Mouse (Mus musculus) MEL (cell line): ENCODE results near the gene Ssh3. TPM values are rescaled to one million over a fixed set of nuclear protein-coding genes. Genes with fewer than 3 reads are reported as not detected.

Experiments used
- DNase-seq: peaks from one replicate; pipeline ENCODE4 v3.0.0; 2011; ENCODE audit warnings: low read depth, low spot score
- H3K27ac ChIP-seq: 2 replicates; pipeline ENCODE4 v1.5.1; 2012; ENCODE audit warnings: low read depth, mild to moderate bottlenecking, control low read depth, low read length, moderate library complexity; ENCODE audit not compliant: control insufficient read depth
- H3K27me3 ChIP-seq, 2 experiments: fragments of 150-350 bp in 1 of 2; sonication (generic) in 1 of 2; 2 replicates each; pipeline ENCODE4 v1.6.1; 2012; ENCODE audit warnings: low read length in 2 of 2, mild to moderate bottlenecking in 2 of 2, improper control_type of control experiment in 1 of 2, moderate library complexity in 1 of 2; ENCODE audit not compliant: insufficient read depth in 2 of 2, control insufficient read depth in 1 of 2
- H3K36me3 ChIP-seq, 2 experiments: 2 replicates each; pipeline ENCODE4 v1.6.1; 2012 to 2014; ENCODE audit warnings: low read length in 2 of 2, improper control_type of control experiment in 1 of 2, inconsistent platforms in 1 of 2, mild to moderate bottlenecking in 1 of 2; ENCODE audit not compliant: insufficient read depth in 2 of 2, control insufficient read depth in 1 of 2
- H3K4me1 ChIP-seq, 2 experiments: fragments of 150-350 bp in 1 of 2; sonication (generic) in 1 of 2; 2 replicates each; pipeline ENCODE4 v1.6.1; 2012; ENCODE audit warnings: low read length in 2 of 2, improper control_type of control experiment in 1 of 2, mild to moderate bottlenecking in 1 of 2; ENCODE audit not compliant: insufficient read depth in 2 of 2, control insufficient read depth in 1 of 2
- H3K4me3 ChIP-seq, 2 experiments: fragments of 150-350 bp in 1 of 2; sonication (generic) in 1 of 2; 2 replicates each; pipeline ENCODE4 v1.5.1; 2012; ENCODE audit warnings: low read depth in 2 of 2, low read length in 2 of 2, mild to moderate bottlenecking in 2 of 2, moderate library complexity in 2 of 2, control low read depth in 1 of 2, improper control_type of control experiment in 1 of 2; ENCODE audit not compliant: control insufficient read depth in 1 of 2, insufficient read depth in 1 of 2
- H3K79me2 ChIP-seq: 2 replicates; pipeline ENCODE4 v1.6.1; 2012; ENCODE audit warnings: mild to moderate bottlenecking, low read length, moderate library complexity; ENCODE audit not compliant: control insufficient read depth, poor library complexity, insufficient read depth
- H3K9ac ChIP-seq: 2 replicates; pipeline ENCODE4 v1.6.1; 2012; ENCODE audit warnings: low read depth, mild to moderate bottlenecking, control low read depth, low read length, moderate library complexity; ENCODE audit not compliant: control insufficient read depth, poor library complexity, severe bottlenecking
- H3K9me3 ChIP-seq: fragments of 150-350 bp; sonication (generic); replicated peaks from 2 replicates; pipeline ENCODE4 v1.6.1; 2012; ENCODE audit warnings: mild to moderate bottlenecking, low read length, improper control_type of control experiment, moderate library complexity; ENCODE audit not compliant: insufficient read depth
- CHD1 ChIP-seq: IDR thresholded peaks from 2 replicates; pipeline ENCODE4 v1.6.1; 2012; ENCODE audit warnings: low read depth, mild to moderate bottlenecking, inconsistent platforms, low read length, improper control_type of control experiment
- CTCF ChIP-seq, 3 experiments: IDR thresholded peaks in 2 of 3; conservative IDR thresholded peaks in 1 of 3; 2 replicates each; pipeline ENCODE4 v1.5.1; 2011 to 2012; ENCODE audit warnings: low read length in 3 of 3, low read depth in 2 of 3, mild to moderate bottlenecking in 2 of 3, improper control_type of control experiment in 1 of 3, inconsistent platforms in 1 of 3, mixed read lengths in 1 of 3, moderate library complexity in 1 of 3; ENCODE audit not compliant: control insufficient read depth in 1 of 3, insufficient read depth in 1 of 3, poor library complexity in 1 of 3, severe bottlenecking in 1 of 3
- E2F4 ChIP-seq: IDR thresholded peaks from 2 replicates; pipeline ENCODE4 v1.6.1; 2011; ENCODE audit warnings: low read depth, low read length, improper control_type of control experiment, borderline replicate concordance
- ELF1 ChIP-seq: IDR thresholded peaks from 2 replicates; pipeline ENCODE4 v1.6.1; 2014; ENCODE audit warnings: low read depth, mild to moderate bottlenecking, inconsistent platforms, low read length, improper control_type of control experiment, moderate library complexity
- ETS1 ChIP-seq: IDR thresholded peaks from 2 replicates; pipeline ENCODE4 v1.6.1; 2012; ENCODE audit warnings: low read depth, mild to moderate bottlenecking, inconsistent platforms, low read length, improper control_type of control experiment, moderate library complexity
- GABPA ChIP-seq: IDR thresholded peaks from 2 replicates; pipeline ENCODE4 v1.6.1; 2012; ENCODE audit warnings: low read depth, mild to moderate bottlenecking, inconsistent platforms, low read length, improper control_type of control experiment, moderate library complexity
- HCFC1 ChIP-seq: IDR thresholded peaks from 2 replicates; pipeline ENCODE4 v1.6.1; 2012; ENCODE audit warnings: low read depth, mild to moderate bottlenecking, inconsistent platforms, low read length, improper control_type of control experiment, moderate library complexity
- JUND ChIP-seq: IDR thresholded peaks from 2 replicates; pipeline ENCODE4 v1.6.1; 2011; ENCODE audit warnings: low read depth, mild to moderate bottlenecking, improper control_type of control experiment, low read length
- KAT2A ChIP-seq: conservative IDR thresholded peaks from 2 replicates; pipeline ENCODE4 v1.6.1; 2012; ENCODE audit warnings: low read depth, low read length, improper control_type of control experiment, inconsistent platforms
- MAFK ChIP-seq: IDR thresholded peaks from 2 replicates; pipeline ENCODE4 v1.6.1; 2011; ENCODE audit warnings: low read depth, mild to moderate bottlenecking, low read length, improper control_type of control experiment, borderline replicate concordance
- MAX ChIP-seq: IDR thresholded peaks from 2 replicates; pipeline ENCODE4 v1.6.1; 2011; ENCODE audit warnings: low read length, improper control_type of control experiment
- MYB ChIP-seq: IDR thresholded peaks from 2 replicates; pipeline ENCODE4 v1.6.1; 2011; ENCODE audit warnings: mild to moderate bottlenecking, low read depth, low read length, improper control_type of control experiment
- MYC ChIP-seq: IDR thresholded peaks from 2 replicates; pipeline ENCODE4 v1.6.1; 2011; ENCODE audit warnings: low read depth, mild to moderate bottlenecking, low read length, improper control_type of control experiment, moderate library complexity
- POLR2AphosphoS2 ChIP-seq: IDR thresholded peaks from 2 replicates; pipeline ENCODE4 v1.6.1; 2011; ENCODE audit warnings: low read length, improper control_type of control experiment
- TAL1 ChIP-seq: IDR thresholded peaks from 2 replicates; pipeline ENCODE4 v1.6.1; 2012; ENCODE audit warnings: mild to moderate bottlenecking, inconsistent platforms, low read length, moderate library complexity, mixed read lengths
- TCF12 ChIP-seq: IDR thresholded peaks from 2 replicates; pipeline ENCODE4 v1.6.1; 2014; ENCODE audit warnings: low read depth, mild to moderate bottlenecking, inconsistent platforms, low read length, improper control_type of control experiment, moderate library complexity
- USF1 ChIP-seq: IDR thresholded peaks from 2 replicates; pipeline ENCODE4 v1.6.1; 2014; ENCODE audit warnings: low read depth, mild to moderate bottlenecking, inconsistent platforms, low read length, improper control_type of control experiment, moderate library complexity
- polyA plus RNA-seq, 2 experiments: library from polyadenylated mRNA; stranded (reverse) in 1 of 2; unstranded in 1 of 2; fragments of >175 nt in 1 of 2; fragments of >200 nt in 1 of 2; gene quantifications; 2 replicates each; pipeline versions ENCODE4 v1.2.1 to v1.2.4; 2012; ENCODE audit warnings: low replicate concordance in 2 of 2, low read depth in 1 of 2; ENCODE audit not compliant: insufficient read length in 2 of 2, insufficient read depth in 1 of 2, missing spikeins in 1 of 2
- total RNA-seq: library from RNA; depleted of rRNA; stranded (reverse); fragments of 300-350 nt; gene quantifications from 2 replicates; pipeline ENCODE4 v1.2.3, GENCODE M21; 2012

The Ssh3 gene
- total and polyA plus RNA-seq, 3 experiments = 9.2 to 14.1 TPM; not detected in 1

DNA sequence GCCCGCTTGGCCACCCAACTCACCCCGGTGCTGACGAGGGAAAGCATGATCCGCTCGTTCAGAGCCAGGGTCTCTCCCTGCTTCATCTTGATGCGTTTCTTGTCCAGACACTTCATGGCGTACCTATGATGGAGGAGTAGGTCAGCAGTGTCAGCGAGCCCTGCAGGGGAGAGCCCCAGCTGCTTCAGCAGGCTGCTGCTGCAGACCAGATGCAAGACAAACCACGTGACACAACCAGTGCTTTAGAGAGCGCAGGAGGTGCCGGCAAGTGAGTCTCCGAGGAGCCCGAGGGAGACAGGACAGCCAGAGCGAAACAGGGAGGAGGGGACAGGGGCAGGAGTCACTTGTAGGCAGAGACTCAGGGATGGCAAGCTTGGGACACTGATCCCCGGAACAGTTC is 21.8 kb upstream of the Ssh3 start:
- Histone ChIP-seq H3K9me3 (no peaks in the 10 kb centered on the region), H3K79me2 (peaks cover 7% of the 10 kb centered on the region), H3K27ac (no peak overlapping the region), H3K4me3 (no peak overlapping the region), H3K4me1 (peaks cover 8 to 14% of the 10 kb centered on the region in 2 experiments), H3K36me3 (peaks cover 8% of the 10 kb centered on the region in 2 experiments), H3K9ac (no peak overlapping the region), H3K27me3 (no peaks in the 10 kb centered on the region)
- no peak for TF ChIP-seq TCF12
- TF ChIP-seq MAX = no peak
- no peak for TF ChIP-seq CHD1
- TF ChIP-seq MYC = no peak
- TF ChIP-seq POLR2AphosphoS2 = no peak
- TF ChIP-seq USF1 = no peak
- TF ChIP-seq HCFC1 = no peak
- no peak for TF ChIP-seq JUND
- TF ChIP-seq KAT2A = no peak
- no peak for TF ChIP-seq MAFK
- no peak for TF ChIP-seq MYB
- TF ChIP-seq TAL1 = no peak
- no peak for TF ChIP-seq ETS1
- DNase-seq = no peak

DNA sequence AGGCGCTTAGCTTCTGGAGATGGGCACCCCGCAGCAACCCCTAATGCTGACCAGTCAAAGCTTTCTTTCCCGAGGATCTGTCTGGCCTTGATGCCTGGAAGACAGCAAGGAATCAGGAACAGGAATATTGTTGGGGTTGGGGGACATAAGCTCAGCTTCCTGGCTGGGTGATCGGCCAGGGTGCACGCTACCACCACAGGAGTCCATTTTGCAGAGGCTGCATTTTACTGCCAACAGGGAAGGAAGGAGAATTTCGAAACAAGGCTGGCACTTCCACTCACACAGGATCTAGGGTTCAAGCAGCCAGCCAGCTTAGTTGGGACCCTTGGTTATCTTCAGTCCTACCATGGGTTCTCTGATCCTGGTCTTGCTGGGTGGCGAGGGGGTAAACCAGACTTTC is 14.7 kb upstream of the Ssh3 start:
- DNase-seq = no peak
- peak overlapping the region in 1 of 2 experiments; percentile 19; a peak in 1 of 4 replicates for H3K4me3 ChIP-seq
- no peaks in the 10 kb centered on the region for H3K27me3 ChIP-seq
- peaks cover 0 to 4% of the 10 kb centered on the region in 2 experiments; a peak in 2 of 4 replicates for H3K4me1 ChIP-seq
- TF ChIP-seq CHD1 (no peak), GABPA (no peak), TCF12 (no peak), E2F4 (no peak), CTCF (IDR thresholded peaks at IDR 0.05 in 2 of 3, conservative IDR thresholded peaks at IDR 0.05 in 1 of 3; ENCODE audit: control insufficient read depth in 1 of 3, insufficient read depth in 1 of 3, low read depth in 2 of 3, low read length in 3 of 3, poor library complexity in 1 of 3, severe bottlenecking in 1 of 3) (no peak), HCFC1 (no peak), ELF1 (no peak), POLR2AphosphoS2 (no peak; the same call in none of the 2 replicates), MAX (no peak)
- H3K36me3 ChIP-seq = peaks cover 0 to 3% of the 10 kb centered on the region in 2 experiments; a peak in 2 of 4 replicates
- no peaks in the 10 kb centered on the region for H3K79me2 ChIP-seq
- H3K27ac ChIP-seq = no peak overlapping the region
- H3K9me3 ChIP-seq = no peaks in the 10 kb centered on the region
- no peak overlapping the region for H3K9ac ChIP-seq
